Mouse (Mus musculus) T-helper 2 cell (primary cell): ENCODE measurements around the gene Flot2.

ENCODE experiments used
- in situ Hi-C: fragments of 300-600 bp; cut with MboI, MseI; formaldehyde crosslinking; loops from one replicate; pipeline ENCODE4 v1.15.1; 2025; ENCODE audit warnings: high pct_unique_total_duplicates

Gene Flot2

GRCm38 (mm10) chr11:78059833-78060757 lies 22.4 kb downstream of the Flot2 start:
- in situ Hi-C loops: loop anchor here (5.0 kb wide), 1 partner anchor 87 kb away; no protein-coding TSS in a partner anchor

- in situ Hi-C loops: no loop called here
Measured at GRCm38 (mm10) chr11:78062563-78062962, 24.8 kb downstream of the Flot2 start.

- in situ Hi-C loops: no loop called here
Measured at GRCm38 (mm10) chr11:78065906-78066305, 28.2 kb downstream of the Flot2 start.

GRCm38 (mm10) chr11:78066641-78067040 lies 28.9 kb downstream of the Flot2 start:
- in situ Hi-C loops: no loop called here

- in situ Hi-C loops: no loop called here
Measured at GRCm38 (mm10) chr11:78067566-78067965, 29.8 kb downstream of the Flot2 start.

GRCm38 (mm10) chr11:78069130-78069529 lies 31.4 kb downstream of the Flot2 start:
- in situ Hi-C loops: no loop called here

- in situ Hi-C loops: no loop called here
Measured at GRCm38 (mm10) chr11:78069646-78070045, 31.9 kb downstream of the Flot2 start.

GRCm38 (mm10) chr11:78071938-78072337 lies 34.2 kb downstream of the Flot2 start:
- in situ Hi-C loops: no loop called here

- in situ Hi-C loops: no loop called here
Measured at GRCm38 (mm10) chr11:78072425-78073130, 34.8 kb downstream of the Flot2 start.

- in situ Hi-C loops: no loop called here
Measured at GRCm38 (mm10) chr11:78073577-78074276, 36.0 kb downstream of the Flot2 start.

GRCm38 (mm10) chr11:78074277-78074652 lies 36.5 kb downstream of the Flot2 start:
- in situ Hi-C loops: no loop called here

- in situ Hi-C loops: no loop called here
Measured at GRCm38 (mm10) chr11:78074666-78075065, 36.9 kb downstream of the Flot2 start.

GRCm38 (mm10) chr11:78079961-78080921 lies 42.5 kb downstream of the Flot2 start, which contains the start of gene Eral1:
TSS of gene Eral1 (minus strand) at chr11:78080383.
- in situ Hi-C loops: no loop called here

GRCm38 (mm10) chr11:78083595-78083994 lies 45.9 kb downstream of the Flot2 start:
- in situ Hi-C loops: no loop called here

- in situ Hi-C loops: no loop called here
Measured at GRCm38 (mm10) chr11:78086925-78087479, 49.3 kb downstream of the Flot2 start.

- in situ Hi-C loops: no loop called here
Measured at GRCm38 (mm10) chr11:78087756-78088281, 50.1 kb downstream of the Flot2 start.

- in situ Hi-C loops: no loop called here
Measured at GRCm38 (mm10) chr11:78094137-78094503, 56.4 kb downstream of the Flot2 start.

- in situ Hi-C loops: no loop called here
Measured at GRCm38 (mm10) chr11:78094504-78095143, 56.9 kb downstream of the Flot2 start, which contains the start of gene Fam222b. TSS of gene Fam222b (plus strand) at chr11:78094660.

GRCm38 (mm10) chr11:78095144-78095516 lies 57.4 kb downstream of the Flot2 start:
- in situ Hi-C loops: no loop called here

GRCm38 (mm10) chr11:78097077-78097476 lies 59.3 kb downstream of the Flot2 start:
- in situ Hi-C loops: no loop called here
